23 mouse cellular contexts compared by ENCODE assay signal in the genomic region with DNA sequence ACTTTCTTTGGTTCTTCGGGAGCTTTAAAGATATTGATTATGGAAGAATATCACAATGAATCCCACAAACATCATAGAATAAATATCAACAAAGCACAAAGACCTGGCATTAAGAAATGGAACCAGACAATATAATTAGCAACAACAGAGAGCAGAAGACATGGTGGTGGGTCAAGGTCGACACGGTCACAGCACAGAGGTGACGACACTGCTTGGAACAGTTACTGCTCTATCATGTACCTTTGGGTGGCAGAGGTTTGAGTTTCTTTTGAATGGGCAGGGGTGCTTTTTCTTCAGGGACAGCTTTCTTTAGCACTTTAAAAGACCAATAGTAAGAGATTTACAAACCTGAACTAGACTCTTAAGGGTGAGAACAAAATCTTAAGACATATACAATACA.
"Had no signal": no experiment of that assay in that cellular context is flagged by ENCODE, and none has a peak within 500 bp of the region (broad histone marks: within the 10 kb centered on the region; RNA-seq: fewer than 3 reads in every experiment).

No protein-coding gene starts in this region.

- DNase-seq: gastrocnemius, postnatal 14 days; kidney, adult 18-20 months; kidney, adult 8-10 months; kidney, postnatal 10 days; kidney, postnatal 25 days; kidney, postnatal 4 days; liver; liver, embryonic 13.5 days had no signal

- H3K36me3 ChIP-seq: hindbrain, embryonic 10.5 days; hindbrain, embryonic 12.5 days; intestine, embryonic 15.5 days; limb, embryonic 10.5 days; limb, embryonic 12.5 days; liver, embryonic 13.5 days; liver, embryonic 15.5 days had no signal

- H3K27me3 ChIP-seq: heart, embryonic 12.5 days; hindbrain, embryonic 12.5 days; intestine, embryonic 15.5 days; limb, embryonic 12.5 days; liver, embryonic 13.5 days; liver, embryonic 15.5 days had no signal

- H3K27ac ChIP-seq: hindbrain, embryonic 10.5 days; hindbrain, embryonic 12.5 days; hindbrain, embryonic 14.5 days; intestine, embryonic 15.5 days; layer of hippocampus, adult 2 months; left cerebral cortex, adult 2 months; limb, embryonic 10.5 days; limb, embryonic 12.5 days; liver, embryonic 13.5 days; liver, embryonic 15.5 days had no signal

- H3K4me1 ChIP-seq: heart, embryonic 12.5 days; hindbrain, embryonic 10.5 days; hindbrain, embryonic 12.5 days; intestine, embryonic 15.5 days; limb, embryonic 10.5 days; limb, embryonic 12.5 days; liver, embryonic 13.5 days; liver, embryonic 15.5 days had no signal

- H3K4me3 ChIP-seq: heart, embryonic 12.5 days; hindbrain, embryonic 10.5 days; hindbrain, embryonic 12.5 days; intestine, embryonic 15.5 days; layer of hippocampus, adult 2 months; left cerebral cortex, adult 2 months; limb, embryonic 10.5 days; limb, embryonic 12.5 days; liver, embryonic 13.5 days; liver, embryonic 15.5 days had no signal

- H3K4me2 ChIP-seq: heart, embryonic 12.5 days; hindbrain, embryonic 12.5 days; hindbrain, embryonic 14.5 days; intestine, embryonic 15.5 days; limb, embryonic 12.5 days; liver, embryonic 11.5 days; liver, embryonic 13.5 days; liver, embryonic 15.5 days had no signal

- ATAC-seq: forebrain, embryonic 16.5 days; hindbrain, embryonic 16.5 days; inflammation-experienced regulatory T-cells, adult 6 months; intestine, embryonic 15.5 days; intestine, postnatal 0 days had no signal

- H3K9ac ChIP-seq: heart, embryonic 12.5 days; hindbrain, embryonic 12.5 days; hindbrain, embryonic 14.5 days; intestine, embryonic 15.5 days; limb, embryonic 12.5 days; liver, embryonic 13.5 days; liver, embryonic 15.5 days had no signal

- H3K9me3 ChIP-seq: heart, embryonic 12.5 days; hindbrain, embryonic 10.5 days; hindbrain, embryonic 12.5 days; intestine, embryonic 15.5 days; limb, embryonic 10.5 days; limb, embryonic 12.5 days; liver, embryonic 13.5 days; liver, embryonic 15.5 days had no signal
